Mouse (Mus musculus): ENCODE results near the gene Tenm4. TPM values are rescaled to one million over a fixed set of nuclear protein-coding genes. Genes with fewer than 3 reads are reported as not detected.

Gene Tenm4
- polyA plus RNA-seq, 1 experiment from 2014 or later = 41.3 TPM

- Histone ChIP-seq H3K9ac (replicated peaks) (no peak overlapping the region), H3K27me3 (peaks cover 13% of the 10 kb centered on the region; the same call in 1 of the 2 replicates), H3K4me3 (no peak overlapping the region), H3K4me2 (replicated peaks) (no peak overlapping the region), H3K27ac (replicated peaks) (no peak overlapping the region), H3K9me3 (no peaks in the 10 kb centered on the region), H3K36me3 (0 out of 2 replicates have a peak, but pooled peaks cover 5% of the 10 kb centered on the region), H3K4me1 (peaks cover 31% of the 10 kb centered on the region)
- ATAC-seq (ENCODE audit: low FRiP score, low read depth) = no peak
- WGBS = 65% methylated on average over 8 of the region's 8 CpGs
Observed at GRCm38 (mm10) chr7:96792456-96793229, 621.6 kb downstream of the Tenm4 start.

- Histone ChIP-seq H3K4me2 (replicated peaks) (peak overlapping the region; percentile 32; the same call in 1 of the 2 replicates), H3K9ac (replicated peaks) (no peak overlapping the region)
Observed at GRCm38 (mm10) chr7:96796033-96796741, 625.1 kb downstream of the Tenm4 start.

GRCm38 (mm10) chr7:96796788-96797485 lies 625.9 kb downstream of the Tenm4 start:
- Histone ChIP-seq H3K4me3 (no peak overlapping the region), H3K4me2 (replicated peaks) (peak overlapping the region; percentile 32), H3K4me1 (peaks cover 50% of the 10 kb centered on the region), H3K9me3 (no peaks in the 10 kb centered on the region), H3K36me3 (no peaks in the 10 kb centered on the region), H3K27ac (replicated peaks) (peak overlapping the region; percentile 85), H3K9ac (replicated peaks) (0 out of 2 replicates have a peak overlapping the region, but pooled peaks have one; percentile 1), H3K27me3 (peaks cover 12% of the 10 kb centered on the region; the same call in 1 of the 2 replicates)
- 12% methylated on average over 20 of the region's 20 CpGs for WGBS
- ATAC-seq (ENCODE audit: low FRiP score, low read depth) = peak; percentile 86

More at GRCm38 (mm10) chr7:96796033-96796741, 625.1 kb downstream of the Tenm4 start:
- WGBS = 35% methylated on average over 9 of the region's 9 CpGs
- Histone ChIP-seq H3K9me3 (no peaks in the 10 kb centered on the region), H3K4me1 (peaks cover 50% of the 10 kb centered on the region), H3K27me3 (peaks cover 12% of the 10 kb centered on the region; the same call in 1 of the 2 replicates), H3K27ac (replicated peaks) (peak overlapping the region; percentile 85), H3K36me3 (no peaks in the 10 kb centered on the region), H3K4me3 (no peak overlapping the region)
- ATAC-seq (ENCODE audit: low FRiP score, low read depth) = peak; percentile 68

GRCm38 (mm10) chr7:96797716-96798332 lies 626.8 kb downstream of the Tenm4 start:
- no peak overlapping the region for H3K4me3 ChIP-seq
- no peak for ATAC-seq (ENCODE audit: low FRiP score, low read depth)
- H3K36me3 ChIP-seq = no peaks in the 10 kb centered on the region
- H3K9ac ChIP-seq (replicated peaks) = no peak overlapping the region
- peaks cover 46% of the 10 kb centered on the region for H3K4me1 ChIP-seq
- H3K27ac ChIP-seq (replicated peaks) = peak overlapping the region; percentile 85
- 39% methylated on average over 13 of the region's 13 CpGs for WGBS
- peaks cover 12% of the 10 kb centered on the region; the same call in 1 of the 2 replicates for H3K27me3 ChIP-seq
- H3K9me3 ChIP-seq = no peaks in the 10 kb centered on the region
- H3K4me2 ChIP-seq (replicated peaks) = peak overlapping the region; percentile 32

DNA sequence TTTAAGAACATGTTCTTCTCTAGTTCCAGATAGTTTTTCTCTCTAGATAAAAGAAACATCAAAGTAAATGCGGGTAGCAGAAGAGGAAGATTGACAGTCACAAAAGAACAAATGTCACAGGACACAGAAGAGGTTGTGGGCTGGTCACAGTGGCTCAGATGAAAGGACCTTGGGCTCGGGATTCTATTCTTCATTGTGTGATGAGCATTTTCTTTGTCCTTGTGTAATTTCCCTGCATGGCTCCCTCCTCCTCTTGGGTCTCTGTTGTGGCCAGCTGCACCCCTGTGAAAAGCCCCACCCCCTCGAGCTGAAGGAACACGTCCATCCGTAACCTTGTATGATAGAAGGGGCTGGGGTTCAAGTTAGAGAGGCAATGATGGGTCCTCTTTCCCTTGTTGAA lies 628.8 kb downstream of the Tenm4 start:
- H3K4me1 ChIP-seq = peaks cover 45% of the 10 kb centered on the region
- 17% methylated on average over 5 of the region's 5 CpGs for WGBS
- H3K4me2 ChIP-seq (replicated peaks) = no peak overlapping the region
- no peak for ATAC-seq (ENCODE audit: low FRiP score, low read depth)
- H3K27ac ChIP-seq (replicated peaks) = no peak overlapping the region
- no peak overlapping the region for H3K9ac ChIP-seq (replicated peaks)
- no peaks in the 10 kb centered on the region for H3K9me3 ChIP-seq
- 0 out of 2 replicates have a peak, but pooled peaks cover 12% of the 10 kb centered on the region for H3K27me3 ChIP-seq
- no peak overlapping the region for H3K4me3 ChIP-seq
- no peaks in the 10 kb centered on the region; the same call in 1 of the 2 replicates for H3K36me3 ChIP-seq

DNA sequence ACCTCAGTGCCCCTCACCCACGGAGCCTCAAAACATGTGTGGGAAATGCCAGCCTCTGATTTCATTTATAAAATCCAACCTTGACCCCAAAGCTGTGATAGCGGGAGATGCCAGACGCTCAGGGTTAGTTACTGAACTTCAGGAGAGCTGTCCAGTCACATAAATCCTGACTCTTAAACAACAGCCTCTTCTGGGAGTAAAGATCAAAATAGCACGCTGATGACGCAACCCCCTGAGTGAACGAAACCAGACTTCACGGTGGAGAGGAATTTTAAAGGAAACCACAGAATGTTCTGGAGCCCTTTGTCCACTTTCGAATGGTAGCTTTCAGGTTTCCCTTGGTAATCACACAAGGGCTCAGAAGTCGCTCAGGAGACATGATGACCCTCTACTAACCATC lies 630.3 kb downstream of the Tenm4 start:
- H3K4me1 ChIP-seq = peaks cover 34% of the 10 kb centered on the region
- H3K27ac ChIP-seq (replicated peaks) = no peak overlapping the region
- no peaks in the 10 kb centered on the region for H3K9me3 ChIP-seq
- H3K27me3 ChIP-seq = 0 out of 2 replicates have a peak, but pooled peaks cover 4% of the 10 kb centered on the region
- ATAC-seq (ENCODE audit: low FRiP score, low read depth) = no peak
- no peak overlapping the region for H3K4me3 ChIP-seq
- H3K36me3 ChIP-seq = no peaks in the 10 kb centered on the region; the same call in 1 of the 2 replicates
- 83% methylated on average over 9 of the region's 9 CpGs for WGBS
- no peak overlapping the region for H3K9ac ChIP-seq (replicated peaks)
- no peak overlapping the region for H3K4me2 ChIP-seq (replicated peaks)

- Histone ChIP-seq H3K27ac (replicated peaks) (no peak overlapping the region), H3K36me3 (no peaks in the 10 kb centered on the region; the same call in 1 of the 2 replicates), H3K27me3 (0 out of 2 replicates have a peak, but pooled peaks cover 4% of the 10 kb centered on the region), H3K9me3 (no peaks in the 10 kb centered on the region), H3K4me1 (peaks cover 32% of the 10 kb centered on the region), H3K9ac (replicated peaks) (no peak overlapping the region), H3K4me3 (no peak overlapping the region), H3K4me2 (replicated peaks) (no peak overlapping the region)
- WGBS = 86% methylated on average over 3 of the region's 3 CpGs
- ATAC-seq (ENCODE audit: low FRiP score, low read depth) = no peak
Observed at GRCm38 (mm10) chr7:96802216-96802615, 631.2 kb downstream of the Tenm4 start.

GRCm38 (mm10) chr7:96806561-96806960 lies 635.5 kb downstream of the Tenm4 start:
- H3K4me3 ChIP-seq = no peak overlapping the region
- ATAC-seq (ENCODE audit: low FRiP score, low read depth) = no peak
- H3K27ac ChIP-seq (replicated peaks) = no peak overlapping the region
- no peaks in the 10 kb centered on the region for H3K27me3 ChIP-seq
- H3K4me2 ChIP-seq (replicated peaks) = no peak overlapping the region
- H3K36me3 ChIP-seq = peaks cover 2% of the 10 kb centered on the region; the same call in 1 of the 2 replicates
- no peaks in the 10 kb centered on the region for H3K9me3 ChIP-seq
- peaks cover 22% of the 10 kb centered on the region for H3K4me1 ChIP-seq
- no peak overlapping the region for H3K9ac ChIP-seq (replicated peaks)
- WGBS = 75% methylated on average over 1 of the region's 1 CpGs

GRCm38 (mm10) chr7:96807281-96808058 lies 636.4 kb downstream of the Tenm4 start:
- Histone ChIP-seq H3K9ac (replicated peaks) (no peak overlapping the region), H3K36me3 (peaks cover 8% of the 10 kb centered on the region; the same call in 1 of the 2 replicates), H3K4me2 (replicated peaks) (no peak overlapping the region; the same call in 1 of the 2 replicates), H3K27me3 (no peaks in the 10 kb centered on the region), H3K4me3 (no peak overlapping the region), H3K9me3 (no peaks in the 10 kb centered on the region), H3K27ac (replicated peaks) (peak overlapping the region; percentile 54), H3K4me1 (peaks cover 20% of the 10 kb centered on the region)
- peak; percentile 55 for ATAC-seq (ENCODE audit: low FRiP score, low read depth)
- 37% methylated on average over 15 of the region's 15 CpGs for WGBS

DNA sequence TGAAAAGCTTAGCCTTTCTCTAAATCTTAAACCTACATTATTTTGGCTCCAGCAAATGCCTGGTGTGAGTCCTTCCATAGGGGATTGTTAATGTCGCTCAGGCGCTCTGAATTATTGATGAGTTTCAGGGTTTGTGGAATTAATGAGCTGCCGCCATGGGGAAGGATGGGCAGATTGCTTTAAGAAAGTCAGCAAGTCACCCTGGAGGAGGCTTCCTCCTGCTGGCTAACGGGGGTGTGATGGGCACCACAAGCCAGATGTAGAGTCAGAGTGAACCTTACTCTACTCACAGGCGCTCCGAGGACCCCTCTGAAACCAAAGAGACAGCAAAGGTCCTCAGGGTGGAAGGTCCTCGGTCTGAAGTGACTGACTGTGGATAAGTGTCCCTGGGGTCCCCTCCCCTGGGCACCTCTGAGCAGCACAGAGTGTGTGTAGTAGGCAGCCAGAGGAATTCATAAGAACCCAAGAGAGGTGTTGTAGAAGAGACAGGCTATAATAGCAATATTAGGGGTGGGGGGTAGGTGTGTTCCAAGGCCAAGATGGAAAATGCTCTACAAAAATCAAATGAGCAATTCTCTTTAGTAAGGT lies 637.1 kb downstream of the Tenm4 start:
- no peaks in the 10 kb centered on the region for H3K27me3 ChIP-seq
- peak overlapping the region; percentile 54 for H3K27ac ChIP-seq (replicated peaks)
- peaks cover 8% of the 10 kb centered on the region; the same call in 1 of the 2 replicates for H3K36me3 ChIP-seq
- 39% methylated on average over 7 of the region's 7 CpGs for WGBS
- no peak overlapping the region; the same call in 1 of the 2 replicates for H3K4me2 ChIP-seq (replicated peaks)
- peaks cover 20% of the 10 kb centered on the region for H3K4me1 ChIP-seq
- no peak overlapping the region for H3K4me3 ChIP-seq
- peak; percentile 65 for ATAC-seq (ENCODE audit: low FRiP score, low read depth)
- no peaks in the 10 kb centered on the region for H3K9me3 ChIP-seq
- H3K9ac ChIP-seq (replicated peaks) = no peak overlapping the region

Measured in midbrain, embryonic 12.5 days (tissue).